Mouse (Mus musculus) intestine, postnatal 0 days (tissue): ENCODE results near the gene Ercc4. TPM values are rescaled to one million over a fixed set of nuclear protein-coding genes. Genes with fewer than 3 reads are reported as not detected.
A peak's percentile ranks its signal among the peaks of the same experiment; 100 is the strongest.

Experiments
- ATAC-seq: fragments of 200-750 bp; cut with Nextera tagmentation; 2 replicates; pipeline ENCODE4 v1.8.0; 2017; ENCODE audit warnings: mild to moderate bottlenecking, moderate TSS enrichment, moderate library complexity
- H3K27ac ChIP-seq: fragments of 300-500 bp; sonication (generic); 2 replicates; pipeline ENCODE4 v1.5.1; 2014; ENCODE audit warnings: mild to moderate bottlenecking, low read depth, low read length, moderate library complexity
- H3K27me3 ChIP-seq: fragments of 300-500 bp; sonication (generic); replicated peaks from 2 replicates; pipeline ENCODE4 v1.6.1; 2014; ENCODE audit warnings: low read length, mixed read lengths; ENCODE audit not compliant: control insufficient read depth, insufficient read depth
- H3K36me3 ChIP-seq: fragments of 300-500 bp; sonication (generic); 2 replicates; pipeline ENCODE4 v1.6.1; 2014; ENCODE audit warnings: mild to moderate bottlenecking, moderate library complexity; ENCODE audit not compliant: control insufficient read depth, insufficient read depth
- H3K4me1 ChIP-seq: fragments of 300-500 bp; sonication (generic); replicated peaks from 2 replicates; pipeline ENCODE4 v1.6.1; 2014; ENCODE audit warnings: antibody characterized with exemption, low read length, mixed read lengths; ENCODE audit not compliant: control insufficient read depth, insufficient read depth
- H3K4me2 ChIP-seq: fragments of 300-500 bp; sonication (generic); replicated peaks from 2 replicates; pipeline ENCODE4 v1.6.1; 2014; ENCODE audit warnings: low read depth, mild to moderate bottlenecking, moderate library complexity
- H3K4me3 ChIP-seq: fragments of 300-500 bp; sonication (generic); 2 replicates; pipeline ENCODE4 v1.5.1; 2014; ENCODE audit warnings: low read depth, low read length
- H3K9ac ChIP-seq: fragments of 300-500 bp; sonication (generic); 2 replicates; pipeline ENCODE4 v1.6.1; 2014; ENCODE audit warnings: mild to moderate bottlenecking, low read depth, low read length
- H3K9me3 ChIP-seq: fragments of 300-500 bp; sonication (generic); 2 replicates; pipeline ENCODE4 v1.6.1; 2016; ENCODE audit warnings: mixed run types; ENCODE audit not compliant: control insufficient read depth
- CTCF ChIP-seq: sonication (generic); IDR thresholded peaks from 2 replicates; pipeline ENCODE4 v1.5.1; 2016; ENCODE audit warnings: low read depth, mild to moderate bottlenecking, control low read depth, antibody characterized with exemption, moderate library complexity
- WGBS: fragments of 180-500 bp; shearing (Covaris S2); extraction: QIAGEN DNeasy Blood & Tissue Kit; methylation state at CpG from one replicate; pipeline ENCODE4 v1.1.7; 2014; 5-methylcytosine and 5-hydroxymethylcytosine counted together
- polyA plus RNA-seq: library from polyadenylated mRNA; unstranded; fragments of >200 nt; fragmentation: Nextera tagmentation; extraction: Ambion mirVana; gene quantifications from 2 replicates; pipeline ENCODE4 v1.2.1, GENCODE M21; 2015

Ercc4 gene
- polyA plus RNA-seq, 1 experiment from 2014 or later, result 4.5 TPM

DNA sequence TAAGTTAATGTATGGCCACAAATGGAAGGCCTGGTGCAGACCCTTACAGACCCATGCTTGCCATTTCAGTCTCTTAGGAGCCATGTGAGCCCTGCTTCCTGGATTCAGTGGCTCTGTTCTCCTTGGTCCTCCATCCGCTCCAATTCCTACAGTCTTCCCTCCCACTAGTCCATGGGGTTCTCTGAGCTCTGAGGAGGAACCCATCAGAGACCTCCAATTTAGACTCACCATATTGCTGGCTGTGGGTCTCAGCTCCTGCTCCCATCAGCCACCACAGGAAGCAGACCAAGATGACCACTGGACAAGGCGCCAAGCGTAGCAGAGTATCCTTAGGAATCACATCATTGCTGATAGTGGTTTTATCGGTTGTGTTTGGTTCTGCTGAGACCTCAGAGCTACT is 43.7 kb downstream of the Ercc4 start:
- H3K4me3 ChIP-seq, result no peak overlapping the region
- H3K4me2 ChIP-seq, result no peak overlapping the region
- peaks cover 10% of the 10 kb centered on the region for H3K36me3 ChIP-seq
- H3K9ac ChIP-seq, result no peak overlapping the region
- 93% methylated on average over 4 of the region's 4 CpGs for WGBS
- TF ChIP-seq CTCF, result no peak
- H3K27me3 ChIP-seq, result no peaks in the 10 kb centered on the region
- no peaks in the 10 kb centered on the region for H3K9me3 ChIP-seq
- H3K4me1 ChIP-seq, result no peaks in the 10 kb centered on the region
- ATAC-seq, result no peak
- no peak overlapping the region for H3K27ac ChIP-seq

DNA sequence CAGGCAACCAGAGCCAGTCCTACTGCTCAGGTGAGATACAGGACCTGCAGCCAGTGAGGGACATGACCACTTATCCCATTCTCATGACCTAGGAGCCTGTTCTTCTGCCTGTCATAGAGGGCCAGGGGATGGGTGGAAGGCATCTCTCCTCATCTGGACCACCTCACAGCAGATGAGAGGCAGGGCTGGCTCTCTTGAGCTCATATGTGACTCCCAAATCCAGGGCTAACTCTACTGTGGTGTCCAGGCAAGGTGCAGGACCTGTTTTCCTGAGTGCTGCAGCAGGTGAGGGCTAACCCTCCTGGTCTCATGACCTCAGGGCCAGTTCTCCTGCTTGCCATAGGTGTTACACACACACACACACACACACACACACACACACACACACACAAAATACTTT is 44.9 kb downstream of the Ercc4 start:
- Histone ChIP-seq H3K9me3 (no peaks in the 10 kb centered on the region), H3K4me3 (no peak overlapping the region), H3K27ac (no peak overlapping the region), H3K36me3 (no peaks in the 10 kb centered on the region), H3K9ac (no peak overlapping the region), H3K27me3 (no peaks in the 10 kb centered on the region), H3K4me2 (no peak overlapping the region), H3K4me1 (no peaks in the 10 kb centered on the region)
- no peak for ATAC-seq
- no peak for TF ChIP-seq CTCF

DNA sequence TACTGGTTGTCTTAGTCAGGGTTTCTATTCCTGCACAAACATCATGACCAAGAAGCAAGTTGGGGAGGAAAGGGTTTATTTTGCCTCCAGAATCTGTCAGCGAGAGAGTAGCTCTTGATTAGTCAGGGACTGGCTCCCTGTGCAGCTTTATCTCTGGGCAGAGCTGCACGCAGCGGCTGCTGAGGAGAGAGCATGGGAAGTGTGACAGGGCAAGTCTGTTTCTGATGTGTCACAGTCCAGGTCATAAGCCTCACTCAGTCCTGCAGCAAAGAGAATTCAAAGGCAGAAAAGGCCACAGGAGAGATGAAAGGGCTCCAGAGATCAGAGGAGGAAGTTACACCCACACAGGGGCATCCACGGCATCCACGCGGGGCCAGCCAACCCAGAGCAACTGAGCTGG is 47.8 kb downstream of the Ercc4 start:
- no peak for ATAC-seq
- WGBS, result 35% methylated on average over 6 of the region's 6 CpGs
- Histone ChIP-seq H3K4me2 (no peak overlapping the region), H3K27me3 (no peaks in the 10 kb centered on the region), H3K27ac (no peak overlapping the region), H3K9ac (no peak overlapping the region), H3K4me1 (0 out of 2 replicates have a peak, but pooled peaks cover 3% of the 10 kb centered on the region), H3K9me3 (no peaks in the 10 kb centered on the region), H3K36me3 (no peaks in the 10 kb centered on the region), H3K4me3 (no peak overlapping the region)
- no peak for TF ChIP-seq CTCF

DNA sequence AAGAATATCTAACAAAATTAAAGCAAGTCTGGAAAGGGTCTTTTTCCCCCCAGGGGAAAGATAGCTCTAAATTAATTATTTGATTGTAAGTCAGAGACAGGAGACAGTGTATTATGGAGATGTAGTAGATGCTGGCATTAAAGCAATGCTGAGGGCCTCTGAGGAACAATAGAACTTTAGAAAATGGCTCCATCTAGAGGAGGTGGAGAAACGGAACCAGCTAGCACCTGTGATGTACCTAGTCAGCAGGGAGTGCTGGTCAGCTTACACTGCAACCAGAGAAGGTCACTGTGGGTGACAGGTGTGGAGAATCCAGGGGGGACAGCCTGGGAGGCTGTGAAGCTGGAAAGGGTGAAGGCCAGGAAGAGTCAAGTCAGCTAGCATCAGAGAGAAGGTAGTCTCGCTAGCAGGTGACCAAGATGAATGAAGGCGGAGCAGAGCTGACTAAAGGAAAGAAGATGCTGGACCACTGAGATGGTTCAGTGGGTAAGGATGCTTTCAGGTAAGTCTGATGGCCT is 48.7 kb downstream of the Ercc4 start:
- H3K9me3 ChIP-seq, result no peaks in the 10 kb centered on the region
- H3K4me3 ChIP-seq, result no peak overlapping the region
- no peaks in the 10 kb centered on the region for H3K27me3 ChIP-seq
- no peaks in the 10 kb centered on the region for H3K36me3 ChIP-seq
- H3K9ac ChIP-seq, result no peak overlapping the region
- no peak for ATAC-seq
- 0 out of 2 replicates have a peak, but pooled peaks cover 3% of the 10 kb centered on the region for H3K4me1 ChIP-seq
- H3K27ac ChIP-seq, result no peak overlapping the region
- no peak overlapping the region for H3K4me2 ChIP-seq
- 65% methylated on average over 3 of the region's 3 CpGs for WGBS
- peak; percentile 54 for TF ChIP-seq CTCF

DNA sequence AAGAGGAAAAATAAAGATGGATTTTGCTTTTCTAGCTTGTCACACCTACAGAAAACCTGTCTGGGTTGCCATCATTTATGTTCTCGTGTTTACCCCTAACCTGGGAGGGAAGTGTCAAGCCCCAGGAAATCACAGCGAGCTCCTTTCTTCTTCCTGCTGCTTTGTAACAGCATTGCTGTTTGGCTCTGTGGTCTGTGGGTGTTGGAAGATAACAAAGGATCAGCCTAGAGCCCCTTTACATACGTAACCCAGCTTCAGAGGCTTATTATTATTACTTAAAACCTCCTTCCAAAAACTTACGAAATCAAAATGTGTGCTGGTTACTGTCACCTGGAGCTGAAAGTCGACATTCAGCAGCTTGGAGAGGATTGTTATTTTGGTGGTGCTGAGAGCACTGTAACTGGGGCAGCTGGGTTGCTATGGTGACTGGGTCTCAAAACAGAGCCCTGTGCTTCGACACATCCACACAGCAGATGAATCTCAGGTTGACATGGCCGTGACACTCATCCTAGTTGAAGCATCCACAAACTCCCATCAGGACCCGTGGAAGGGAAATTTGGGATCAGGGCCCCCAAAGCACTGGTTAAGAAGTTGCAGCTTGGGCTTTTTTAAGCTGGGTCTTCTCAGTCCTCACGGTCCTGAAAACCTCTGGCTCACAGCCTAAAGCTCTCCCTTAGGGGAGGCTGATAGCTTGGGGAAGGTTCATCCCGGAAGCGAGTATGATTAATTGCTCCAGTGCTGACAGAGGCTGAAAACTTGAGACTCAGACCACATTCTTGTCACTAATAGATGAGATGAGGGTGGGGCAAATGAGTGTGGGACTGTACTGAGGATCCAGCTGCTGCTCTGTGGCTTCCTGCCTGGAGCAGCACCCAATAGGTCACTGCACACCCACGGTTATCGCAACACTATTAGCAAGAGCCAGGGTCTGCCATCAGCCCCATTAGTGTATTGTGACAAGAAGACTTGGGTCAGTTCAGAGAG is 49.7 kb downstream of the Ercc4 start:
- 0 out of 2 replicates have a peak, but pooled peaks cover 3% of the 10 kb centered on the region for H3K4me1 ChIP-seq
- no peaks in the 10 kb centered on the region for H3K27me3 ChIP-seq
- ATAC-seq, result peak; percentile 46; the same call in 1 of the 2 replicates
- TF ChIP-seq CTCF, result no peak
- H3K4me2 ChIP-seq, result peak overlapping the region; percentile 63
- H3K9me3 ChIP-seq, result no peaks in the 10 kb centered on the region
- no peak overlapping the region for H3K4me3 ChIP-seq
- no peaks in the 10 kb centered on the region for H3K36me3 ChIP-seq
- 36% methylated on average over 13 of the region's 13 CpGs for WGBS
- no peak overlapping the region for H3K9ac ChIP-seq
- no peak overlapping the region for H3K27ac ChIP-seq

DNA sequence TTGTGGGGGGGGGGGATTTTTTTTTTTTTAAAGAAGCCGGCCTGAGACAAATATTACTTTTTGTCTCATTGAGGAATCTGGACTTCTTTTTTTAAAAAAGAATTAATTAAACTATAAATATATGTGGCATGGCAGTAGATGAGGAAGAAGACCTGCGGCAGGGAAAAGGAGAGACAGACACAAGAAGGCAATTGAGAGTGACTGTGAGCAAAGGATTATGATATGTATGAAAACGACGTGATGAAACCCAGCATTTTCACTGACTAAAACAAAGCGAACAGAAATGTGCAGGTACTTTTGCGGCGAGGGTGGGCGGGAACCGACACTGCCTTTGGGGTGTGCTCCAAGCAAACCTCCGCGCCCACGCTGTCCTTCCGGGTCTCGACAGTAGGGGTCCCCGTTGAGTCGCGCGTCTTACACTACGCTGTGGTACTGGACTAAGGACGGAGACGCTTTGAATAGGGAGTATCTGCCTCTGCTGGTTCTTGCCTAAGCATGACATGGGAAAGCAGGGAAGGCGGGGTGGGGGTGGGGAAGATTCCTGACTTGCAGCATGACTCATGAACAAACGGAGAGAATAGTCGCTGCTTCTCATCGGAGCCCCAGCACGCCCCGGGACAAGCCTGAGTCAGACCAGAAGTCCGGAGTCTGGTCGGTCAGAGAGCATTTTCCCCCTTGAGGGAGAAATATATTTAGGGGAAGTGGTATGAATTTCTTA is 50.6 kb downstream of the Ercc4 start:
- peak; percentile 98 for ATAC-seq
- H3K27ac ChIP-seq, result no peak overlapping the region
- 3% methylated on average over 29 of the region's 29 CpGs for WGBS
- peak overlapping the region; percentile 20 for H3K4me3 ChIP-seq
- H3K9me3 ChIP-seq, result no peaks in the 10 kb centered on the region
- TF ChIP-seq CTCF, result peak; percentile 99
- no peak overlapping the region for H3K9ac ChIP-seq
- H3K4me1 ChIP-seq, result 0 out of 2 replicates have a peak, but pooled peaks cover 3% of the 10 kb centered on the region
- no peaks in the 10 kb centered on the region for H3K36me3 ChIP-seq
- H3K4me2 ChIP-seq, result peak overlapping the region; percentile 63
- H3K27me3 ChIP-seq, result no peaks in the 10 kb centered on the region
